Mouse (Mus musculus) cerebellum, adult 11 months (tissue): ENCODE results near the gene Sh3gl1.

Source experiments
- DNase-seq: peaks from one replicate; pipeline ENCODE4 v3.0.0; 2022

Gene Sh3gl1

DNA sequence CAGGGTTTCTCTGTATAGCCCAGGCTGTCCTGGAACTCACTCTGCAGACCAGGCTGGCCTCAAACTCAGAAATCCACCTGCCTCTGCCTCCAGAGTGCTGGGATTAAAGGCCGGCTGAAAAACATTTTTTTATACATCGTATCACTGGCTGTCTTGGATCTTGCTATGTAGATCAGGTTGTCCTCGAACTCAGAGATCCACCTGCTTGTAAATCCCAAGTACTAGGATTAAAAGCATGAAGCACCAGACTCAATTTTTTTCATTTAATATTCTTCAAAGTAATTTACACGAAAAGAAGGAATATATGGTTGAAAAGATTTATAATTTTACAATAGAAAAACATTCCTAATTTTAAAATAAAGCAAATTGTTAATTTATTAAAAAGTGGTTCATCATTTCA lies 2.9 kb upstream of the Sh3gl1 start:
- no peak for DNase-seq

DNA sequence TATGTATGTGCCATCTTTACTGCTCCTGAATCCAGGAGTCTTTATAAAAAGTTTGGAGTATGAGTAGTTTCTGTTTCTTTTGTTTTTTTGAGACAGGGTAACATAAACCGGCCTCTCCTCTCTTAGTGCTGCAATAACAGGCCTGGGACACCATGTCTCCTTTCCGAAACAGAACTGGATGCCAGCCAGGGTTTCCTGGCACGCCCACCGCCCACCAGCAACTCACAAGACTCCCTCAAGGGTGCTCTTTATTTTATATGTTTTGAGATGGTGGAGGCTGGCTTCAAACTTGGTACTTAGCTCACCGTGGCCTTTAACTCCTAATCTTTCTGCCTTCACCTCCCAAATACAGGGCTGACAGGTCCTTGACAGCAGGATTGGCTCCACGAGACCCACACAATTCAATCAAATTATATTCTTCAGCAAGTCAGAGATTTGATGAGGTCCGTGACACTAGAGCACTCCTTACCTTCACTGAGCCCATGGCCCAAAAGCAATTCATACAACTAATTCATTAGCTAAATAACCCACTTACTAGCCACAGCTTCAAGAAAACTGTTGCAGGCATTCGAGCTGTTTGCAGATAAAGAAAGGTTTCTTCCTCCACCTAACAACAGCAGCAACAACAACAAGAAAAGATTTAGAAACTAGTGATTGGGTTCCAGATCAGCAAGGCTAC lies 2.3 kb upstream of the Sh3gl1 start:
- peak; percentile 43 for DNase-seq

DNA sequence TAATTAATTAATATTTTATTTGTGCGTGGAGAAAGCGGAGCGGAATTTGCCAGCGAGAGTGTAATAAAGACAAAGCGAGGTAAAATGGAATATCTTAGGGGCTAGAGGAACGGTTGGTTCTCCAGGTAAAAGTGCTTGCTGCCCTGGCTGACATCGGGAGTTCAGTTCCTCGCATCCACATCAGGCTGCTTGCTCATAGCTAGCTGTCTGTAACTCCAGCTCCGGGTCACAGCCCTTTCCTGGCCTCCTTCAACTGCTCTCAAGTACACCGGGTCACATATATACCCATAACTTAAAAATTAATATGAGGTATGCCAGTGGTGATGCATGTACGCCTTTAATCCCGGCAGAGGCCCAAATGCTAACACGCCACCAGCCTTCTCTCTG lies 459 bp upstream of the Sh3gl1 start:
- no peak for DNase-seq

DNA sequence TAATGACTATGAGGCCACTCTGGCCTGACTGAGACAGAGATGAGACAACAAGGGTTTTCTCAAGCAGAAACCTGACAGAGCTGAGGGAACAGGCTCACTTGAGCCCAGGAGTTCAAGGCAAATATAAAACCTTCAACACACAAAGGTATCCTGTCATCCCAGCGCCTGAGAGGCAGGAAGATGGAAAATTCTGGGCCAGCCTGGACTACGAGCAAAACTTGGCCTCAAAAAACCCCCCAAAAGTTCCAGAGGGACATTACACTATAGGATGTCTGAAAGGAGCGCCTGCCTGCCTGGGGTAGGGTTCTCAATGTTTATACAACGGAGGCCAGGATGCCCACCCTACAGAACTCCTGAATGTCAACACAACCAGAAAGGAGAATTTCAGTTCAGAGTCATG lies 1.2 kb downstream of the Sh3gl1 start:
- DNase-seq: peak; percentile 10

DNA sequence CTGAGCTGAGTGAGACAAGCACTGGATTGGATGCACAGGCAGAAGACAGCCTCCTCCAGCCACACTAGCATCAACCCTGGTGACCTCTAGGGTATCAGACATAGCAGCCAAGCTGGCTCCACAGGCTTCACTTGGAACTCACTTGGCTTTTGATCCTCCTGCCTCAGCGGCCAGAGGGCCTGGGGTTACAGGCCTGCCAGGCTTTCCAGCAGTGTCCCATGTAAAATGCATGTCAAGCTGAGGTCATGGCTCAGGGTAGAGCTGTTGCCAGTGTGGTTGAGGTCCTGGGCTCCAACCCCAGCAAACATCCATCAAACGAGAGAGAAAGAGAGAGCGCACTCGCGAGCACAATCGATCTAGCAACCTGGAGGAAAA lies 1.7 kb downstream of the Sh3gl1 start:
- peak; percentile 9 for DNase-seq

DNA sequence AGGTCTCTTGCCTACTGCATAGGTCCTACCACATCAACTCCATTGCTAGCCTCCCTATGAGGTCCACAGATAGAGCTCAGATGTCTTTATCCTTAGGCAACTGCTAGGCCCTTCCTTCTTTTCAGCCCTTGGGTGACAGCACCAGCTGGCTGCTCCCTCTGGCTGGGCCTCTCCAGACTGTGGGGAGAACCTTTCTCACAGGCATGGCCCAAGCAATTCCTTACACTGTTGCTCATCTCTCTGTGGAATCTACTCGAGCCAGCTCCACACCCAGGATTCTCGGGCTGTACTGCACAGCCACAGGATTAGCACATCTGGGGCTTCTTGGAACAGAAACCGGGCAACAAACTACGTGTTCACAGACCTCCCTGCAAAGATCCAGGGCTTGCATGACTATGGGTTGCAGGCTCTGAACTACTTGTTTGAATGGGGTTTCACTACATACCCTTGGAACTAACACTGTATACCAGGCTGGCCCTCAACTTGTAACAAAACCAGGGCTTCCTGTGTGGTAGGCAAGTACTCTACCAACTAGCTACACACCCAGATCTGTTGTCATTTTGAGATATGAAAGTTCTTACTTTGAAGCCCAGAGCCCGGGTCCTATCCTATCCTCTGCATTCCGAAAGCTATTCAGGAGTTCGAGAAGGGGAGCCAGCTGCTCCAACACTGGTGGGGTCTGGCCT lies 2.3 kb downstream of the Sh3gl1 start:
- peak; percentile 12 for DNase-seq

DNA sequence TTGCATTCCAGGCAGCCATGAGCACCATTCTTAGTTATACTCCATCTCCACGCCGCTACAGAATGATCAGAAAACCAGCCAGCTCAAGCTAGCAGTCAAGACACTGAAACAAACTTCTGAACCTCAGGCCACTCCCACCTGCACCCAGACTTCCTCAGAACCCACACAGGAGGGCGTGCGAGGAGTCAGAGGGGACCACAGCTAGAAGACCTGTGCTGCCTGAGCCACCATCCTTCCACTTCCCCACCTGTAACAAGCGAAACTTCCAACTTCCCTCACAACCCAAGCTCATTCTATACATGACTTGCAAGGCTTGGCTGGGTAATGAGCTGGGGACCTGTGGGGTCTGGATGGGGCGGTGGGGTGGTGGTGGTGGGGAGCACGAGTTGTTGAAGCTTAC lies 3.6 kb downstream of the Sh3gl1 start:
- no peak for DNase-seq

DNA sequence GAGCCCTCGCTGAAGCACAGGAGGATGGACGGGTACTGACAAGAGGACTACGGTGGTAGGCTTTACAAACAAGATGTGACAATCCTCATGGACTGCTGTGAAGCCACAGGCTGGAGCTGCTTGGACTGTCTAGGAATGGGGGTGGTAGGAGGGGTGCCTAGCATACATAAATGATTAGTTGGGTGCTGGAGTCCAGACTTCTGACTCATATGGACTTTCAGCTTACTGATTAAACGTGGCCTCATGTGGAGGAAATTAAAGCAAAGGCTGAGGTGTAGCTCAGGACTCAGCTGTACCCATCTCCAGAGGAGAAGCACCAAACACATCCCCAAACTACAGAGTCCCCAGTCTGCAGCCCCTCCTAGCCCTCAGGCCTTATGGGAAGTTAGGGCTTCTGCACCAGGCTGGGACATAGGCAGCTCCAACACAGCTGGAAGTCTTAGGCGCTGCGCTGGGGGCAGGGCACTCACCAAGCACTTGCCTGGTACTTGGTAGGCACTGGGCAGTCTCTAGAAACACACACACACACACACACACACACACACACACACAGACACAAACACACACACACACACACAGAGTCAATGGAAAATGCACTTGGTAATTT lies 4.2 kb downstream of the Sh3gl1 start:
- DNase-seq: peak; percentile 10

DNA sequence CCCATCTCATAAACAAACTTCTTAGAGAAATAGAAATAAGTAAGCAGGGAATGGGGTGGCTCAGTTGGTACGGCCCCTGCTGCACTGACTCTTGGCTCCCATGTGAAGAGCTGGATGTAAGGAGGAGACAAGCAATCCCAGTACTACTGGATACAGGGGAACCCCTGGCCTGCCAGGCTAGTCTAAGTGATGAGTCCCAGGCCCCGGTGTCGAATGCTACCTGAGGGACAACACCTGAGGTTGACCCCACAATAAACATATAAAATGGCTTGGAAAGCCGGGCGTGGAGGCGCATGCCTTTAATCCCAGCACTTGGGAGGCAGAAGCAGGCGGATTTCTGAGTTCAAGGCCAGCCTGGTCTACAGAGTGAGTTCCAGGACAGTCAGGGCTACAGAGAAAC lies 5.0 kb downstream of the Sh3gl1 start:
- peak; percentile 16 for DNase-seq

DNA sequence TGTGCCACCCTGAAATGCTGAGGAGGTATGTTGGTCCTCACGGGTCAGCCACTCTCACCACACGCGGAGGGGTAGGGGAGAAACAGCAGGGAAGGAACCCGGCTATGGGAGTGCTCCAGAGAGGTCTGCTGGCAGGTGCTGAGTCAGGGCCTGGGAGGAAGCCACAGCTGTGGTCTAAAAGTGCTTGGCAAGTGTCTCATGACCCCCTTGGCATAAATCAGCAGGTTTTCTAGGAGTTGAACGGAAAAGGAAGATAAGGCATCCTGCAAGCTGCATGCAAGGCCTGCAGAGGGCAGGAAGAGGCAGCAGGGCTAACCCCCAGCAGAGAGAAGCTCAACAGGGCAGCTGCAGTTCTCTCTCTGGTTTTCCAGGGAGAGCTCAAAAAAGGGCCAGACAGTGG lies 5.5 kb downstream of the Sh3gl1 start:
- DNase-seq: no peak

DNA sequence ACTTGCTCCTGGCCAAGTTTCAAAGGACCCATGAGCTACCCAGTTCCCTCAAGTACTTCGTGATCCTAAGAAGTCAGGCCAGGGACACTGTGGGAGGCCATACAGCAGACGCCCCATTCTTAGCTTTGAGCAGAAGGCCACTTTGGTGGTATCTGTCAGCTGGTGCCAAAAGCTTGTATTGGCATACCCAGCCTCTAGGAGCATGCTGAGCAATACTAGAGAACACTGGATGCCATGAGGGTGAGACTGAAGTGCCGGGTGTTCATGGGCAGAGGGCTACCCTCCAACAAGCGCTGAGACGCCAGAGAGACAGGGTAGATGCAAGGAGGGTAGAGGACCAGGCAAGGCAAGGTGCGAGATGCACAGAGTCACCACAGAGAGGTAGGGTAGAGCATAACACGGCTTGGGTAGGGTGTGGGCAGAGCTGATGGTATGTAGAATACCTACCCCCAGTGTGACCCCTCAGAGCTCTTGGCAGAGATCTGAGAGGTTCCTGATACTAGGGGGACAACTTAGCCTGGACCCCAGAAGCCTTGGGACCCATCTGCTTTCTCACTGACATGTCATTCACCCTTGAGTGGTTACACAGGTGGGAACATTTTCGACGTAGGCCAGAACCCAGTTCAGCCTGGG lies 6.1 kb downstream of the Sh3gl1 start:
- DNase-seq: peak; percentile 27

DNA sequence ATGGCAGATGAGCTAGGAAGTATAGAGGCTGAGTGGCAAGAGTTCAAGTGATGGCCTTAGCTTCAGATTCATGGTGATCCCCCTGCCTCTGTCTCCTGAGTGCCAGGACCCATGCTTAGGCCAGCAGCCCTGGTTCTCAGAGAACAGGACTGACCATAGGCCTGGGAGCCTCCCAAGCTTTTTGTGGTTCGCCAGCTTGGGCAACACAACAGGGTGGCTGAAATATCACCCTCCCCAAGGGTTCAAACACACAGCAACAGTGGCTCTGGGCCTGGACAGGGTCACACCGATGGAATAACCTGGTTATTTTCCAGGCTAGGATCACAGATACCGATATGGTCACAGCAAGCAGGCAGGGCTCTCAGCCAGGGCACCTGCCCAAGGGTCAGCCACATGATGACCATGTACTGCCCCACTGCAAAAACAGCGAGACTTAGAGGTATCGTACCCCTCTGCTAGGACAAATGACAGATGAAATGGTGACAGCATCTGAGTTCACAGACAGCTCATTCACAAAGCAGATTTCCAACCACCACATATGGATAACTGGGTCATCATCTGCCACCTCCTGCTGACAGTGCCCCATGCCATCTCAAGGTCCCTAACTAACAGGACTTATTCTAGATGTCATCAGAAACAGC lies 8.5 kb downstream of the Sh3gl1 start:
- DNase-seq: peak; percentile 55

DNA sequence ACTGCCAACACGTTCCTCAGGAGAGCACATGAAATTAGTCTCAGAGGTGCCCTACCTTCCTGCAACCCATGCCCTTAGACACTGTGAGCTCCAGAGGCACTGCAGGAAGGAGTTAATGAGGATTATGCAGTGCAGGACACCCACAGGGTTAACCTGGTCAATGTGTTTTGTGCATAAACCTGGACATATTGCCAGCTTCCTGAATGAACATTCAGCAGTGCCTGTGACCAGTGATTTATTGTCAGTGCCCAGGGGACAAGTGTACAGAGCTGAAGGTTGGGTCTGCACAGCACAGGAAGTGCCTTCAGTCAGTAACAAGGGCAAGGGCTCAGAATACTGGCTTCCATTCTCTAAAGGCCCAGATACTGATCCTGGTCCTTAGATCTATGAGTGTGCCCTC lies 9.6 kb downstream of the Sh3gl1 start:
- DNase-seq: peak; percentile 17

DNA sequence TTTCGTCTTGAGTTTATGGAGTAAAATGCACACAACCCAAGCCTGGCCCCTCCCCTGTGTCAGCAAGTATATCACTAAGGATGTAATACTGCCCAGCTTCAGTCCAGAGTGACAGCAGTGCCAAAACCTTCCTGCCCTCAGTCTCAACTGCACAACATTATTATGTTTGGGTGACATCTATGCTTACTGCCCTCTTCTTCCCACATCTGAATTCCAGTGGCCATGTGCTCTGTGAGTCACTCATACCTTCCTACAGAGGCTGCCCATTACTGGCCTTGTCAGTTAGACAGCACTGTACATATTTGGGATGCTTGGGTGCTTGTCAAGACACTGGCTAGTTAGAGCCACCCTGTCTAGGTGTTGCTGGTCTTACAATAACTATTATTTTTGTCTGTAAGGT lies 10.1 kb downstream of the Sh3gl1 start:
- DNase-seq: no peak

DNA sequence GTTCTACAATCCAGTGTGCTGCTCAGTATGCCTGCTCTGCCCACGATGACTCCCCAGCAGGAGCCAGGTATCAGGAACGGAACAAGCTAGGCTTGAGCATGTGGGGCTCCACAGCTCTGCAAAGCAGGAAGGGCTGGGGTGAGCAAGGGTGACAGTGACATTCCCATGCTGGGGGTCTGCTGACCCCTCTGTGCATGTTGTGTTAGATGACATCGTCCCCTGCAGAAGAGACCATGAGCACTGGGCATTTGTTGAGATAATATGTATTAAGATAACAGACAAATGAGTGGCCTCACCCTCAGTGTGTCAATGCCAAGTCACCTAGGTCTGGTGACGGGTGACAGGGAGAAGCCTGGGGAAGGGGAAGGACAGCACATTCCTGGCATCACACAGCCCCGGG lies 11.5 kb downstream of the Sh3gl1 start:
- peak; percentile 13 for DNase-seq

DNA sequence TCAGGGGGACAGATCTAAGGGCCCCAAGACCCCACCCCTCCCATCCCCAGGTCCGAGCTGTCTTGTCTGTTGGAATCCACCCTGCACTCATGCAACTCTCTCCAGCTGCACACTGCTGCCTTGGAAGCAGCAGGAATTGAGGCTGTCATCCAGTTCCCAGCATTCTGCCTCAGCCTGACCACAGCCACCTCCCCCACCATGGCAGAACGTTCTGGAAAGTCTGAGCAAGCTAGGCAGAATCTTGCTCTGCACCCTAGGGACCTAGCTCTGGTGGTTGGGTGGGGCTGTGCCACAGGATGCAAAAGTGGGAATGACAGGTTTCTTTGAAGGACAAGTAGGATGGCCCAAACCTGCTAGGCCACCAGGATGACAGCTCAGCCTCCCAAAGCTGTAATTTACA lies 12.0 kb downstream of the Sh3gl1 start:
- DNase-seq: peak; percentile 10

DNA sequence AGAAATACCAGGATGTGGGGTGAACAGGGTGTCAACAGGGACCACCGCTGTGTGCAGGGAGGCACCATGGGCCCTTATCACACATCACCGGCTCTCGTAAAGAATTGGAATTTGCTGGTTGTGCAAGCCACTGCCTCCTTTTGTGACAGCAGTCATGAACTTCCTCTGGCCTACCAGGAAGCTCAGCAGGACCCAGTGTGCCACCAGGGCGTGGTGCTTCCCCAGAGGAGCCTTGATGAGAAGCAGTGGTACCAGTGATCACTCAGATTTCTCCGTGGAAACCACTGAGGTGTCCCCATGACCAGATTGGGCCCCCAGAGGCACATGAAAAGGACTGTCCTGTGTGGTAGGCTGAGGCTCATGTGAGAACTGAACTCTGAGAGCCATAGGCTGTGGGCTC lies 13.0 kb downstream of the Sh3gl1 start:
- DNase-seq: peak; percentile 16

DNA sequence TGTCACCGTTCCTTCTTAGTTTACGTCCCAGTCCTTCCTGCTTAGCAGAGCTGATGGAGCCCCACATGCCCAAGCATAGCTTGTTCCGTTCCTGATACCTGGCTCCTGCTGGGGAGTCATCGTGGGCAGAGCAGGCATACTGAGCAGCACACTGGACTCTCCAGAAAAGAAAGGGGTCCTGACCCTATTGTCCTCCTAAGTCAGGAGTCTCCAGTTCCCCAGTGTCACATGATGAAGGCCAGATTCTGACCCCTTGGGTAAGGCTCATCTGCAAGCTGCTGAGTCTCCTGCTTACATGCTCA lies 13.5 kb downstream of the Sh3gl1 start:
- DNase-seq: no peak

DNA sequence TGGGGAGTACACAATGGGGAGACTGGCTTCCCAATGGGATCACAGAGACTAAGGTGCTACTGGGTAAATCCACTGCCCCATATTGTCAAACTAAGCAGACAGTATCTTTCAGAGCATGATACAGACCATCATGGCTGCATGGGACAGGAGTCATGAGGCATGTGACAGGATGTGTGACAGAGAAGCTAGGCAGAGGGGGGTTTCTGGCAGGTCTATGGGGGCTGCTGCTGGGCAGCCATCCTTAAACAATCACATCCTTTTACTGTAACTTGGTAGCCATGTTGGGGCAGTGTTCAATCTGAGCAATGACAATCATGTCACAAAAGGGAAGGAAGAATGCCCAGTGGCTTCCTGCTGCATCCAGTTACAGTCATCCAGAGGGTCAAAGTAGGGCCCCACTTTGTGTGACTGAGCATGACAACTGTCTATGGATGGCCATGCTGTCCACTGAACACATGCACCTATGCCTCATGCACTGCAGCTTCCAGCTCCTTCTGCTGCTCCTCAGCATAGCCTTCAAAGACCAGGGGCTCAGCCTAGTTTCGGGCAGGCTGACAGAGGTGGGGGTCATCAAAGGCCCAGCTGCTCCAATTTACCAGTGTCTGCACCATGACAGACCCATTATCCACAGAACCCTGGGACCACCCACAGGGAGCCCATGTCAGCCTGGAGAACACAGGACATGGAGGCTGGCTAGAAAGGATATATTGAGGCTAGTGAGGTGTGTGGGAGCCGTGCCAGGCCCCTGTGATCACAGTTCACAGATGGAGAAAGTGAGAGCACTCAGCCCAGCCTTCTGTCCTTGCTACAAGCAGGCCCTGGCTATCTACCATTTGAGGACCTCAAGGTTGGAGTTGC lies 14.1 kb downstream of the Sh3gl1 start:
- peak; percentile 71 for DNase-seq

DNA sequence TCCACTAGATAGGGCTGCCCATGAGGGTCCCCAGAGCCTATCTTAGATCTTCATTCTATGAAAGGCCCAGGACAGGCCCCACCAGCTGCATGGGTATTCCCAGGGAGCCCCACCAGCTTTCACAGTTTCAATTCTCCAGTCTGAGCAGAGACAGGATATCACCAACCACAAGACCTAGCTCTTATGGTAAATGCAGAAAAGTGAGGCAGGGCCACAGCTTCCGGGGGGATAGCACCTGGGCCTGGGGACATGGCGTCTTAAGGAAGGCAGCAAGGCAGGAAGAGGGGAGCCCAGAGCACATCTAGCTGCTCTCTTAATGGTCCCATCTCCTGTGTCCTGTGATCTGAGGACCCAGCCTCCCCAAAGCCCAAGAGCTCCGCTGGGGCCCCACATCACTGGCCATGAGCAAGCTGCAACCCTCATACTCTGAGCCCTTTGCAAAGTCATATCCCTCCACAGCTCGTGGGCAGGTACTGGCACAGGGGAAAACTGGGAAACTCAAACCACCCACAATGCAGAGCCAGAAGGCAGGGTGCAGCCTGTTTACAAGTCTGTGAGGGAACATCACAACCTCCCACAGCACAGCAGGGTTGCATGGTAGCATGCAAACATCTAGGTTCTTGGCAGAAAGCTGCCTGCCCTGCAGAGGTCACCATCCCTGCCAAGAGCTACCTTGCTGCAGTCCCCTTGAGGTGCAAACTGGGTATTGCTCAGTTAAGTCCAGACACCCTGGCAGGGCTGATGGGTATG lies 15.1 kb downstream of the Sh3gl1 start:
- DNase-seq: peak; percentile 22

DNA sequence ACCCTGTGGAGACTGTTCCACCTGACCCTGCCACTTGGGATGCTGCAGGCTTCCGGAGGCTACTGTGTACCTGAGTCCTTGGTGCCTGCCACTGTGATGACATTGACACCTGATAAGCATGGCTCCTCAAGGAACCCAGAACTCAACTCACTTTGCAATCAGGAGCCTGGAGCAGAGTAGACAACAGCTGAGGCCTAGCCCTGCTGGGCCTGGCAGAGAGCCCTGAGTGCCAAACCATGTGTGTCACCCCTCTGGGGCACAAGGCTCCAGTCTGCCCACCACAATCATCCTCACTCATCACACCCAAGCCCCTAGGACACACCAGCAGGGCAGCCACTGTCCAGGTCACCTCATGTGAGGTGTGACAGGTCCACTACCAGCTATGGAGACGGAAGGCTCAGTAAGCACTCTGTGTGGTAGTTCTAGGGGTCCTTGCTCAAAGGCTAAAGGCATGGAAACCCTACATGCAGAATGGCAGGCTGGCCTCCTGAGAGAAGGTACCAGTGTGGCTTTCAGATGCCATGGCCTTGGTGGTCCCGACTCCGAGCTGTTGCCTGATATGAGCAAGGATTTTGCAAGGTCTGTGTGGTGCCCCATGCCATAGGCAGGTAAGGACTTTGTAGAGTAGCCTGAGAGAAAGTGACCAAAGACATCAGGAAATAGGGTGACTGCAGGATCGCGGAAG lies 15.9 kb downstream of the Sh3gl1 start:
- no peak for DNase-seq
